Mouse (Mus musculus): ENCODE results near the gene Mpg.

DNA sequence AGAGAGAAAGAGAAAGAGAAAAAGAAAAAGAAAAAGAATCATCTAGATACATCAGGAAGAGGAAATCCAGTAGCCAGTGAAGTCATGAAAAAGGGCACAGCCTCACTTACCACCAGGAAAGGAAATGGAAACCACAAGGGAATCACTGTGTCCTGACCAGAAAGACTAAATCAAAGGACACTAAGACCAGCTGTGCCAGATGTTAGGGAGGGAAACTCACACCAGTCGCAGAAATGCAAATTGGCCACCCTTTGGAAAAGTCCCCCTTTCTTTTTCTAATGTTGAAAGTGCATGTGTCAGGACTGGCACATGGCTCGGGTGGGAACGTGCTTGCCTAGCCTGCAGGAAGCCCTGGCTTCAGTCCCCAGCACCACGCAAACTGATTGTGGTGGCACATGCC, 44.9 kb downstream of the Mpg start:
- TF ChIP-seq TAL1 (IDR thresholded peaks at IDR 0.05; ENCODE audit: low read length) (no peak), GATA1 (IDR thresholded peaks at IDR 0.05; ENCODE audit: low read length) (no peak)
